Mouse (Mus musculus): Measurements from ENCODE around the gene P2rx6. TPM values are rescaled to one million over a fixed set of nuclear protein-coding genes. Genes with fewer than 3 reads are reported as not detected.

Gene P2rx6
- polyA plus RNA-seq, 1 experiment from 2014 or later, result 0.31 TPM

DNA sequence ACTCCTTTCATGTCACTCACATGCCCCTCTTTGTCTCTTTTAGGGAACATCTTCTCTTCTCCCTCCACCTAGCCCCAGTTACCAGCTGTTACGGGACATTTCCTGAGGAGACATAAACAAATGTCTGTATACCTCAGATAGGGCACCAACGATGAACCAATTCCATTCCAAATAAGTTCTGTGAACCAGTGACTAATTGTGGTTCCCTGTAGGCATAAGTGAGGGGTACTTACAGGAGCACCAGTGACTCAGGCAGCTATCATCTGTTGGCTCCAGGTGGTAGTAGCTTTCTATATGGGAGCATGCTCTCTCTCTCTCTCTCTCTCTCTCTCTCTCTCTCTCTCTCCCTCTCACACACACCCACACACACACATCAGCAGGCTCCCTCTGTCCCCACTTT, 2.5 kb downstream of the P2rx6 start:
- Histone ChIP-seq H3K27ac (replicated peaks; ENCODE audit: low read depth, low read length) (no peak overlapping the region), H3K36me3 (replicated peaks; ENCODE audit: control insufficient read depth, insufficient read depth, low read depth, low read length) (no peaks in the 10 kb centered on the region), H3K27me3 (ENCODE audit: control insufficient read depth, insufficient read depth, low read length) (peaks cover 4% of the 10 kb centered on the region; the same call in 1 of the 2 replicates), H3K4me1 (ENCODE audit: control insufficient read depth, insufficient read depth, low read length) (peaks cover 2% of the 10 kb centered on the region; the same call in 1 of the 2 replicates), H3K9ac (replicated peaks; ENCODE audit: low read length) (no peak overlapping the region), H3K9me3 (replicated peaks; ENCODE audit: control insufficient read depth, low read length) (no peaks in the 10 kb centered on the region), H3K4me3 (ENCODE audit: low read depth, low read length) (no peak overlapping the region), H3K4me2 (ENCODE audit: low read depth, low read length) (no peak overlapping the region)
- ATAC-seq (replicated peaks; ENCODE audit: insufficient number of reproducible peaks, low FRiP score, low TSS enrichment, low read depth) (no peak), DNase-seq (ENCODE audit: low spot score) (no peak)
- 73% methylated on average over 2 of the region's 2 CpGs for WGBS

- no peaks in the 10 kb centered on the region for H3K9me3 ChIP-seq (replicated peaks; ENCODE audit: control insufficient read depth, low read length)
- H3K4me1 ChIP-seq (ENCODE audit: control insufficient read depth, insufficient read depth, low read length), result 0 out of 2 replicates have a peak, but pooled peaks cover 2% of the 10 kb centered on the region
- DNase-seq (ENCODE audit: low spot score) (no peak), ATAC-seq (replicated peaks; ENCODE audit: insufficient number of reproducible peaks, low FRiP score, low TSS enrichment, low read depth) (no peak)
- no peaks in the 10 kb centered on the region for H3K36me3 ChIP-seq (replicated peaks; ENCODE audit: control insufficient read depth, insufficient read depth, low read depth, low read length)
- H3K4me2 ChIP-seq (ENCODE audit: low read depth, low read length), result no peak overlapping the region
- no peak overlapping the region for H3K27ac ChIP-seq (replicated peaks; ENCODE audit: low read depth, low read length)
- 66% methylated on average over 3 of the region's 3 CpGs for WGBS
- H3K4me3 ChIP-seq (ENCODE audit: low read depth, low read length), result no peak overlapping the region
- H3K27me3 ChIP-seq (ENCODE audit: control insufficient read depth, insufficient read depth, low read length), result peaks cover 4% of the 10 kb centered on the region; the same call in 1 of the 2 replicates
- no peak overlapping the region for H3K9ac ChIP-seq (replicated peaks; ENCODE audit: low read length)
Measured at GRCm38 (mm10) chr16:17564771-17565170, 3.1 kb downstream of the P2rx6 start.

- 26% methylated on average over 4 of the region's 4 CpGs for WGBS
- no peaks in the 10 kb centered on the region for H3K36me3 ChIP-seq (replicated peaks; ENCODE audit: control insufficient read depth, insufficient read depth, low read depth, low read length)
- no peak overlapping the region for H3K9ac ChIP-seq (replicated peaks; ENCODE audit: low read length)
- ATAC-seq (replicated peaks; ENCODE audit: insufficient number of reproducible peaks, low FRiP score, low TSS enrichment, low read depth) (no peak), DNase-seq (ENCODE audit: low spot score) (peak; percentile 34)
- H3K27ac ChIP-seq (replicated peaks; ENCODE audit: low read depth, low read length), result no peak overlapping the region
- H3K27me3 ChIP-seq (ENCODE audit: control insufficient read depth, insufficient read depth, low read length), result peaks cover 2% of the 10 kb centered on the region; the same call in 1 of the 2 replicates
- H3K9me3 ChIP-seq (replicated peaks; ENCODE audit: control insufficient read depth, low read length), result no peaks in the 10 kb centered on the region
- 0 out of 2 replicates have a peak, but pooled peaks cover 2% of the 10 kb centered on the region for H3K4me1 ChIP-seq (ENCODE audit: control insufficient read depth, insufficient read depth, low read length)
- no peak overlapping the region for H3K4me2 ChIP-seq (ENCODE audit: low read depth, low read length)
- no peak overlapping the region for H3K4me3 ChIP-seq (ENCODE audit: low read depth, low read length)
Measured at GRCm38 (mm10) chr16:17566186-17566585, 4.5 kb downstream of the P2rx6 start.

- Histone ChIP-seq H3K9ac (replicated peaks; ENCODE audit: low read length) (peak overlapping the region; percentile 56), H3K4me3 (ENCODE audit: low read depth, low read length) (peak overlapping the region; percentile 43), H3K4me2 (ENCODE audit: low read depth, low read length) (peak overlapping the region; percentile 74), H3K27me3 (ENCODE audit: control insufficient read depth, insufficient read depth, low read length) (peaks cover 25% of the 10 kb centered on the region), H3K36me3 (replicated peaks; ENCODE audit: control insufficient read depth, insufficient read depth, low read depth, low read length) (no peaks in the 10 kb centered on the region), H3K27ac (replicated peaks; ENCODE audit: low read depth, low read length) (no peak overlapping the region), H3K4me1 (ENCODE audit: control insufficient read depth, insufficient read depth, low read length) (no peaks in the 10 kb centered on the region), H3K9me3 (replicated peaks; ENCODE audit: control insufficient read depth, low read length) (no peaks in the 10 kb centered on the region)
- DNase-seq (ENCODE audit: low spot score), result peak; percentile 26
- ATAC-seq (replicated peaks; ENCODE audit: insufficient number of reproducible peaks, low FRiP score, low TSS enrichment, low read depth), result peak; percentile 23; the same call in 1 of the 2 replicates
- 14% methylated on average over 45 of the region's 45 CpGs for WGBS
Measured at GRCm38 (mm10) chr16:17575870-17576824, 14.5 kb downstream of the P2rx6 start.

DNA sequence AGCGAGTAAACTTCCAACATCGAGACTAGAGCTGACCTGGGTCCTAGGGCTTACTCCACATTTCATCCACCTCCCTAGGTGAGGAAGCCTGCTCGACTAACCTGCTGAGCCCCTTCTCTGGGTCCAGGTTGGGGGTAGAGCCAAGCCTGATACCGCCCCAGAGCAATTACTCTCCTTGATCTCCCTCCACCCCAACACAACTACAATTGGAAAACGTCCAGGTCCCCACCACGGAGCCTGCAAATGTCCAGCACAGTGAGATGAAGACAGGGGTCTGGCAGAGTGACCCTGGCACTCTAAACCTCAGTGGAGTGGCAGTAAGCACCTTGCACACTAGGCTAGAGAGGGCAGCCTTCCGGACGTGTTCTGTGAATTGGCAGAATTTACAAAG, 15.1 kb downstream of the P2rx6 start:
- H3K36me3 ChIP-seq (replicated peaks; ENCODE audit: control insufficient read depth, insufficient read depth, low read depth, low read length), result no peaks in the 10 kb centered on the region
- H3K4me3 ChIP-seq (ENCODE audit: low read depth, low read length), result peak overlapping the region; percentile 43
- H3K4me1 ChIP-seq (ENCODE audit: control insufficient read depth, insufficient read depth, low read length), result no peaks in the 10 kb centered on the region
- ATAC-seq (replicated peaks; ENCODE audit: insufficient number of reproducible peaks, low FRiP score, low TSS enrichment, low read depth) (0 out of 2 replicates have a peak, but pooled peaks have one; percentile 39), DNase-seq (ENCODE audit: low spot score) (no peak)
- peaks cover 25% of the 10 kb centered on the region for H3K27me3 ChIP-seq (ENCODE audit: control insufficient read depth, insufficient read depth, low read length)
- WGBS, result 18% methylated on average over 8 of the region's 8 CpGs
- H3K4me2 ChIP-seq (ENCODE audit: low read depth, low read length), result peak overlapping the region; percentile 74
- no peaks in the 10 kb centered on the region for H3K9me3 ChIP-seq (replicated peaks; ENCODE audit: control insufficient read depth, low read length)
- no peak overlapping the region for H3K27ac ChIP-seq (replicated peaks; ENCODE audit: low read depth, low read length)
- H3K9ac ChIP-seq (replicated peaks; ENCODE audit: low read length), result peak overlapping the region; percentile 56

DNA sequence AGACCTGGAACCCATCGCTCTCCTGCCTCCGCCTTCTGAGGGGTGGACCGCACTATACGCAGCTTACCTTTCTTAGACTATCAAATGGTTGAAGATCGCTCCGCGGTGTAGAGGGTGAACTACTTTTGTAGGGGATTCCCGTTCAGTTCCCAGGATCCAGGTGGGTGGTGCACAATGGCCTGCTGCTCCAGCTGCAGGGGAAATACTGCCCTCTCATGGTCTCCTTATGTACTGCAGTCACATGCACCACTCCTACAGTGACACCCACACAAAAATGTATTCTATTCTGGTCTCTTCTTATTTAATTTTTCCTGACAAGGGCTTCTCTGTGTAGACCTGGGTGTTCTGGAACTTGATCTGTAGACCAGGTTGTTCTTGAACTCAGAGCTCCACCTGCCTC, 21.4 kb downstream of the P2rx6 start, which contains the start of gene Slc7a4:
Gene Slc7a4, minus strand, starts transcription at position 151 of the 400 bp plus-strand sequence.
- Histone ChIP-seq H3K27ac (replicated peaks; ENCODE audit: low read depth, low read length) (no peak within 1 kb of the TSS), H3K9me3 (replicated peaks; ENCODE audit: control insufficient read depth, low read length) (no peaks in the 10 kb centered on the region), H3K4me3 (ENCODE audit: low read depth, low read length) (no peak within 1 kb of the TSS), H3K4me1 (ENCODE audit: control insufficient read depth, insufficient read depth, low read length) (no peaks in the 10 kb centered on the region), H3K4me2 (ENCODE audit: low read depth, low read length) (no peak within 1 kb of the TSS), H3K36me3 (replicated peaks; ENCODE audit: control insufficient read depth, insufficient read depth, low read depth, low read length) (no peaks in the 10 kb centered on the region), H3K9ac (replicated peaks; ENCODE audit: low read length) (no peak within 1 kb of the TSS), H3K27me3 (ENCODE audit: control insufficient read depth, insufficient read depth, low read length) (no peaks in the 10 kb centered on the region)
- DNase-seq (ENCODE audit: low spot score), result peak; percentile 62
- 17% methylated on average over 8 of the region's 8 CpGs for WGBS
- no peak for ATAC-seq (replicated peaks; ENCODE audit: insufficient number of reproducible peaks, low FRiP score, low TSS enrichment, low read depth)

GRCm38 (mm10) chr16:17584555-17584954, 22.9 kb downstream of the P2rx6 start:
- Histone ChIP-seq H3K4me3 (ENCODE audit: low read depth, low read length) (no peak overlapping the region), H3K4me2 (ENCODE audit: low read depth, low read length) (no peak overlapping the region), H3K27ac (replicated peaks; ENCODE audit: low read depth, low read length) (no peak overlapping the region), H3K27me3 (ENCODE audit: control insufficient read depth, insufficient read depth, low read length) (no peaks in the 10 kb centered on the region), H3K36me3 (replicated peaks; ENCODE audit: control insufficient read depth, insufficient read depth, low read depth, low read length) (no peaks in the 10 kb centered on the region), H3K9me3 (replicated peaks; ENCODE audit: control insufficient read depth, low read length) (no peaks in the 10 kb centered on the region), H3K4me1 (ENCODE audit: control insufficient read depth, insufficient read depth, low read length) (no peaks in the 10 kb centered on the region), H3K9ac (replicated peaks; ENCODE audit: low read length) (no peak overlapping the region)
- DNase-seq (ENCODE audit: low spot score) (no peak), ATAC-seq (replicated peaks; ENCODE audit: insufficient number of reproducible peaks, low FRiP score, low TSS enrichment, low read depth) (no peak)
- 88% methylated on average over 7 of the region's 7 CpGs for WGBS

DNA sequence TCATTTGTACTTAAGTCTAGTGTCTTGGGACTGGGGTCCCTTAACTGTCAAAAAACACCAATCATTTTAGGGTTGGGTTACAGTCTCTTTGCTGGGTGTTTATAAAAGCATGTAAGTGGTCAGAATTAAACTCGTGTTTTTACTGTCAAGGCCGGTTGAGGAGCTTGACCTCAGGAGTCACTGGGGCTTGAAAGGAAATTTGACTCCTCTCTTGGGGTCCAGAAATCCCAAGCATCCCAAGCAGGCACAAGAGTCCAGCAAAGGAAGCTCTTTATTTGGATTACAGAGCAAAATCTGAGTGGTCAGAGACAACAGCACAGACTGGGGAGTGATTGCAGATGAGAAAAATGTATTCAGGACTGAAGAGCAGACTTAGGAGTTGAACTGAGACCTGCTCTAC, 29.0 kb downstream of the P2rx6 start:
- 16% methylated on average over 2 of the region's 2 CpGs for WGBS
- Histone ChIP-seq H3K9ac (replicated peaks; ENCODE audit: low read length) (no peak overlapping the region), H3K4me2 (ENCODE audit: low read depth, low read length) (no peak overlapping the region), H3K4me1 (ENCODE audit: control insufficient read depth, insufficient read depth, low read length) (no peaks in the 10 kb centered on the region), H3K27ac (replicated peaks; ENCODE audit: low read depth, low read length) (no peak overlapping the region), H3K36me3 (replicated peaks; ENCODE audit: control insufficient read depth, insufficient read depth, low read depth, low read length) (no peaks in the 10 kb centered on the region), H3K9me3 (replicated peaks; ENCODE audit: control insufficient read depth, low read length) (no peaks in the 10 kb centered on the region), H3K27me3 (ENCODE audit: control insufficient read depth, insufficient read depth, low read length) (no peaks in the 10 kb centered on the region), H3K4me3 (ENCODE audit: low read depth, low read length) (no peak overlapping the region)
- DNase-seq (ENCODE audit: low spot score), result peak; percentile 4
- ATAC-seq (replicated peaks; ENCODE audit: insufficient number of reproducible peaks, low FRiP score, low TSS enrichment, low read depth), result no peak

Measured in embryonic facial prominence, embryonic 11.5 days (tissue).